Mouse (Mus musculus): ENCODE measurements at regions not wholly inside any gene's neighbourhood (a gene's known extent, or its start where the extent isn't known, plus 50 kb on each side); places are given as distances from the start of the nearest gene placed in this dataset.

DNA sequence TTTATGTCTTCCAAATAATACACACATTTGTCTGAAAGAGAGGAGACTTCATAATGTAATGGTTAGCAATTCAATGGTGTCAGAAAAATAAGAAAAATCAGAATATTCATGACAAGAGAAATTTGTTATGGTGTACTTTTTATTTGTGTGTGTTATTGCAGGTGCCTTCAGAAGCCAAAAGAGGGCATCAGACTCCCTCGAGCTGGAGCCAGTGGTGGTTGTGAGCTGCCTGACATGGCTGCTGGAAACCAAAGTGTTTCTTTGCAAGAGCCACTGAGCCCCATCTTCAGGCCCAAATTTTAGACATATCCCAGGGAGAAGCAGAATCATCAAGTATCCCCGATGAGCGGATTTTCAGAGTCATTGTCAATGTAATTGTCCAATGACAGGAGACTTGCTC is 81.9 kb downstream of the Tm2d3 start:
- WGBS (ENCODE audit: insufficient replicate concordance) = 64% methylated on average over 3 of the region's 3 CpGs
- TF ChIP-seq CTCF (IDR thresholded peaks at IDR 0.05; ENCODE audit: low read depth) = peak; percentile 33; the same call in 1 of the 2 replicates
- no peak for TF ChIP-seq EP300 (IDR thresholded peaks at IDR 0.05; ENCODE audit: low read depth)
- no peak overlapping the region for H3K27ac ChIP-seq (ENCODE audit: low read depth)

GRCm38 (mm10) chr7:65773948-65774347 is 83.0 kb downstream of the Tm2d3 start:
- peak; percentile 77 for ATAC-seq
- Histone ChIP-seq H3K9me3 (ENCODE audit: low read length) (no peaks in the 10 kb centered on the region), H3K36me3 (replicated peaks; ENCODE audit: insufficient read depth, low read length) (no peaks in the 10 kb centered on the region), H3K27ac (ENCODE audit: low read depth) (no peak overlapping the region), H3K4me3 (ENCODE audit: low read depth, low read length) (no peak overlapping the region), H3K9ac (replicated peaks) (no peak overlapping the region), H3K4me1 (ENCODE audit: insufficient read depth) (no peaks in the 10 kb centered on the region), H3K27me3 (ENCODE audit: insufficient read depth, low read length) (no peaks in the 10 kb centered on the region), H3K4me2 (ENCODE audit: low read depth, low read length) (no peak overlapping the region)
- TF ChIP-seq EP300 (IDR thresholded peaks at IDR 0.05; ENCODE audit: low read depth) = 0 out of 2 replicates have a peak, but pooled peaks have one; percentile 14
- no peak for TF ChIP-seq CTCF (IDR thresholded peaks at IDR 0.05; ENCODE audit: low read depth)
- peak; percentile 26 for DNase-seq
- WGBS (ENCODE audit: insufficient replicate concordance) = 48% methylated on average over 2 of the region's 2 CpGs

More for the DNA sequence above, 81.9 kb downstream of the Tm2d3 start:
- H3K36me3 ChIP-seq (replicated peaks; ENCODE audit: insufficient read depth, low read length) = no peaks in the 10 kb centered on the region
- ATAC-seq (no peak), DNase-seq (no peak)
- H3K27me3 ChIP-seq (ENCODE audit: insufficient read depth, low read length) = no peaks in the 10 kb centered on the region
- no peak overlapping the region for H3K4me2 ChIP-seq (ENCODE audit: low read depth, low read length)
- no peaks in the 10 kb centered on the region for H3K9me3 ChIP-seq (ENCODE audit: low read length)
- no peaks in the 10 kb centered on the region for H3K4me1 ChIP-seq (ENCODE audit: insufficient read depth)
- H3K4me3 ChIP-seq (ENCODE audit: low read depth, low read length) = no peak overlapping the region
- H3K9ac ChIP-seq (replicated peaks) = no peak overlapping the region

GRCm38 (mm10) chr7:65774388-65775015 is 83.5 kb downstream of the Tm2d3 start:
- Histone ChIP-seq H3K9me3 (ENCODE audit: low read length) (no peaks in the 10 kb centered on the region), H3K36me3 (replicated peaks; ENCODE audit: insufficient read depth, low read length) (no peaks in the 10 kb centered on the region), H3K4me2 (ENCODE audit: low read depth, low read length) (no peak overlapping the region), H3K9ac (replicated peaks) (no peak overlapping the region), H3K27ac (ENCODE audit: low read depth) (no peak overlapping the region), H3K27me3 (ENCODE audit: insufficient read depth, low read length) (no peaks in the 10 kb centered on the region), H3K4me3 (ENCODE audit: low read depth, low read length) (no peak overlapping the region), H3K4me1 (ENCODE audit: insufficient read depth) (no peaks in the 10 kb centered on the region)
- 82% methylated on average over 11 of the region's 11 CpGs for WGBS (ENCODE audit: insufficient replicate concordance)
- ATAC-seq (no peak), DNase-seq (no peak)
- TF ChIP-seq EP300 (IDR thresholded peaks at IDR 0.05; ENCODE audit: low read depth) (no peak), CTCF (IDR thresholded peaks at IDR 0.05; ENCODE audit: low read depth) (no peak)

GRCm38 (mm10) chr7:65775016-65775415 is 84.0 kb downstream of the Tm2d3 start:
- ATAC-seq (no peak), DNase-seq (no peak)
- no peaks in the 10 kb centered on the region for H3K9me3 ChIP-seq (ENCODE audit: low read length)
- no peak overlapping the region for H3K4me3 ChIP-seq (ENCODE audit: low read depth, low read length)
- WGBS (ENCODE audit: insufficient replicate concordance) = 74% methylated on average over 3 of the region's 3 CpGs
- H3K27me3 ChIP-seq (ENCODE audit: insufficient read depth, low read length) = no peaks in the 10 kb centered on the region
- TF ChIP-seq CTCF (IDR thresholded peaks at IDR 0.05; ENCODE audit: low read depth) (no peak), EP300 (IDR thresholded peaks at IDR 0.05; ENCODE audit: low read depth) (no peak)
- H3K9ac ChIP-seq (replicated peaks) = no peak overlapping the region
- H3K4me1 ChIP-seq (ENCODE audit: insufficient read depth) = no peaks in the 10 kb centered on the region
- no peak overlapping the region for H3K4me2 ChIP-seq (ENCODE audit: low read depth, low read length)
- no peaks in the 10 kb centered on the region for H3K36me3 ChIP-seq (replicated peaks; ENCODE audit: insufficient read depth, low read length)
- H3K27ac ChIP-seq (ENCODE audit: low read depth) = no peak overlapping the region

DNA sequence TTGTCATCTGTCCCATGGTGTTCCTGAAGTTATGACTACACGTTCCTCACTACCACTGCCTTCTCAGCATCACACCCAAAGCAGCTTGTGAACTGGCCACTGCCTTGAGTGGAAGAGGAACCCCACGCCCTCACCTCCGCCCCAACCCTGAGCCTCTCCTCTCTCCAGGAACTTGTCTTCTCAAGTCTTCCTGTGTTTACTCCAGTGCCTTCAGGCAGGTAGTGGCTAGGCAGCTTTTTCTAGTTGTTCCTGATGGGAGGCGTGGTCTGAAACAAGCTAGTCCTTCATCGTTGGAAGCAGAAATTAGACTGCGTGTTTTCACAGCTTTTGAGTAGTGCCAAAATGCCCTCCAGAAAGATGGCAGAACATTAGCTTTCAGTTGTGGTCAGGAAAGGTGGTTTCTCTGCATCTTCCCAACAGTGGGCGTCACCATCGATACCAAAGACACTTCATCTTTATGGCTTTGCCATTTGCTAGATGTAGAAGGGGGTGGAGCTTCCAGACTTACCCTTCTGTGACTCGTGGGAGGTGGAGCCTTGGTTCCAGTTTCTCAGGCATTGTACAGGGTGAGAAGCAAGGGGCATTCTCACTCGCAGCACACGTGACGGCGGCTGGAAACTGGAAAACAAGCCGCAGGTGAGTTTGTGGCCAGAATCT is 81.7 kb upstream of the Pcsk6 start:
- WGBS (ENCODE audit: insufficient replicate concordance) = 66% methylated on average over 14 of the region's 14 CpGs
- Histone ChIP-seq H3K9me3 (ENCODE audit: low read length) (no peaks in the 10 kb centered on the region), H3K36me3 (replicated peaks; ENCODE audit: insufficient read depth, low read length) (no peaks in the 10 kb centered on the region), H3K4me1 (ENCODE audit: insufficient read depth) (peaks cover 5% of the 10 kb centered on the region), H3K4me3 (ENCODE audit: low read depth, low read length) (no peak overlapping the region), H3K4me2 (ENCODE audit: low read depth, low read length) (no peak overlapping the region), H3K27ac (ENCODE audit: low read depth) (no peak overlapping the region), H3K27me3 (ENCODE audit: insufficient read depth, low read length) (no peaks in the 10 kb centered on the region), H3K9ac (replicated peaks) (no peak overlapping the region)
- ATAC-seq (no peak), DNase-seq (no peak)
- TF ChIP-seq CTCF (IDR thresholded peaks at IDR 0.05; ENCODE audit: low read depth) (no peak), EP300 (IDR thresholded peaks at IDR 0.05; ENCODE audit: low read depth) (no peak)

DNA sequence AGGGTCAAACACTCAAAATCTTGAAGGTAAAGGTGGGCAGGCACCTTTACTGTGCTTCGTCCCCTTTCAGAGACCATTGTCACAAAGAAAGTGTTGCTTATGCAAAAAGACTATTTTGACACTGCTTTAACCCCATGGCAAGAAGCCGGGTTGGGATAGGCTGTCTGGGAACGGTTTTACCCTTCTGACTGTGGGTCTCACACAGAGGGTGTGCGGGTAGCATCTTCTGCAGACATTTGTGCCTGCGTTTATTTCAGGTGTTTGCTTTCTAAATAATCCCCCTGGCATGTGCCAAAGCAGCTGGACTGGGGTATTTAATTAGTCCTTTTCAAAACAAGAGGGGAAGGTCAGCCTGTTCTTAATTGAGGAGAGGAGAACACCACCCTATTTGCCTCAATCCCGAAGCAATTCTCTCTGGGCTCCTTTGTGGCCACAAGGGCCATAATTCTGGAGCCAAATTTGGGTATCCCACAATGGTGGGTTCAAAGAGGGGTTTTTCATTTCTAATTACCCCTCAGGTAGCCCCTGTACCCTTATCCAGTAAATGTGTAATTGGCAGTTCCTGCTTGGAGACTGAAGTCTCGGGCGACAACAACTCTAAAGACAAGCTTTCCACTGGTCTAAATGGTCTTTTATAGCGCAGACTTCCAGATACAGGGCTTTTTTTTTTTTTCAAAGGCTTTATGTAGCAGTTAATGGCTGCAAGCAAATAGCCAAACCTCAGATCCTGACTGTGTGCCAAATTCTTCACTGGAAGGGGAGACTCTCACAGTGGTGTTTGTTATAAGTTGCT is 80.8 kb upstream of the Pcsk6 start:
- ATAC-seq = no peak
- Histone ChIP-seq H3K4me1 (ENCODE audit: insufficient read depth) (peaks cover 5% of the 10 kb centered on the region), H3K4me2 (ENCODE audit: low read depth, low read length) (no peak overlapping the region), H3K9ac (replicated peaks) (no peak overlapping the region), H3K27ac (ENCODE audit: low read depth) (no peak overlapping the region), H3K4me3 (ENCODE audit: low read depth, low read length) (no peak overlapping the region), H3K27me3 (ENCODE audit: insufficient read depth, low read length) (no peaks in the 10 kb centered on the region), H3K36me3 (replicated peaks; ENCODE audit: insufficient read depth, low read length) (no peaks in the 10 kb centered on the region), H3K9me3 (ENCODE audit: low read length) (no peaks in the 10 kb centered on the region)
- no peak for TF ChIP-seq EP300 (IDR thresholded peaks at IDR 0.05; ENCODE audit: low read depth)
- TF ChIP-seq CTCF (IDR thresholded peaks at IDR 0.05; ENCODE audit: low read depth) = no peak
- DNase-seq = no peak
- WGBS (ENCODE audit: insufficient replicate concordance) = 62% methylated on average over 9 of the region's 9 CpGs
